Mouse (Mus musculus) myocyte (in vitro differentiated cells): ENCODE measurements at regions not wholly inside any gene's neighbourhood (a gene's known extent, or its start where the extent isn't known, plus 50 kb on each side); places are given as distances from the start of the nearest gene placed in this dataset.

Experiments used
- H3K27me3 ChIP-seq: one replicate; pipeline ENCODE4 v1.6.1; 2011; ENCODE audit not compliant: control insufficient read depth, insufficient read depth, insufficient read length
- H3K36me3 ChIP-seq: one replicate; pipeline ENCODE4 v1.6.1; 2011; ENCODE audit not compliant: control insufficient read depth, insufficient read depth
- H3K4me2 ChIP-seq: one replicate; pipeline ENCODE4 v1.6.1; 2011; ENCODE audit warnings: low read depth, control low read depth
- H3K4me3 ChIP-seq: one replicate; pipeline ENCODE4 v1.5.1; 2011; ENCODE audit warnings: mild to moderate bottlenecking, control low read depth, moderate library complexity
- H3K79me2 ChIP-seq: one replicate; pipeline ENCODE4 v1.6.1; 2011; ENCODE audit not compliant: control insufficient read depth, insufficient read depth
- H3ac ChIP-seq: one replicate; pipeline ENCODE4 v1.6.1; 2011; ENCODE audit not compliant: control insufficient read depth, insufficient read length
- CEBPB ChIP-seq: IDR thresholded peaks from 2 replicates; pipeline ENCODE4 v1.6.1; 2011; ENCODE audit warnings: mild to moderate bottlenecking, moderate library complexity; ENCODE audit not compliant: poor library complexity, insufficient read depth, severe bottlenecking
- E2F4 ChIP-seq: IDR thresholded peaks from one replicate; pipeline ENCODE4 v1.6.1; 2011; ENCODE audit warnings: mild to moderate bottlenecking, control low read depth, moderate library complexity; ENCODE audit not compliant: insufficient read depth
- MAX ChIP-seq: IDR thresholded peaks from one replicate; pipeline ENCODE4 v1.6.1; 2011; ENCODE audit warnings: low read depth, mild to moderate bottlenecking, control low read depth
- MYOD1 ChIP-seq, 3 experiments: IDR thresholded peaks; one replicate each; pipeline ENCODE4 v1.6.1; 2011; ENCODE audit warnings: control low read depth in 2 of 3, low read depth in 2 of 3, mild to moderate bottlenecking in 2 of 3, moderate library complexity in 1 of 3; ENCODE audit not compliant: insufficient read length in 2 of 3, control insufficient read depth in 1 of 3
- MYOG ChIP-seq, 3 experiments: IDR thresholded peaks; one replicate each; pipeline ENCODE4 v1.6.1; 2011; ENCODE audit warnings: control low read depth in 2 of 3, low read depth in 2 of 3, mild to moderate bottlenecking in 2 of 3; ENCODE audit not compliant: insufficient read length in 2 of 3, control insufficient read depth in 1 of 3, insufficient read depth in 1 of 3
- POLR2A ChIP-seq: IDR thresholded peaks from one replicate; pipeline ENCODE4 v1.6.1; 2011; ENCODE audit warnings: low read depth, mild to moderate bottlenecking, control low read depth, moderate library complexity; ENCODE audit not compliant: insufficient read length
- POLR2AphosphoS2 ChIP-seq: IDR thresholded peaks from one replicate; pipeline ENCODE4 v1.6.1; 2011; ENCODE audit warnings: low read depth, control low read depth; ENCODE audit not compliant: insufficient read length
- REST ChIP-seq: IDR thresholded peaks from one replicate; pipeline ENCODE4 v1.6.1; 2011; ENCODE audit warnings: mild to moderate bottlenecking, control low read depth, moderate library complexity; ENCODE audit not compliant: insufficient read depth, insufficient read length
- SRF ChIP-seq: IDR thresholded peaks from one replicate; pipeline ENCODE4 v1.6.1; 2011; ENCODE audit warnings: low read depth; ENCODE audit not compliant: control insufficient read depth, insufficient read length
- TCF12 ChIP-seq: IDR thresholded peaks from one replicate; pipeline ENCODE4 v1.6.1; 2011; ENCODE audit warnings: mild to moderate bottlenecking, control low read depth; ENCODE audit not compliant: poor library complexity, insufficient read depth, severe bottlenecking
- TCF3 ChIP-seq: IDR thresholded peaks from one replicate; pipeline ENCODE4 v1.6.1; 2011; ENCODE audit warnings: low read depth, control low read depth; ENCODE audit not compliant: insufficient read length
- USF1 ChIP-seq: IDR thresholded peaks from one replicate; pipeline ENCODE4 v1.6.1; 2011; ENCODE audit warnings: low read depth, mild to moderate bottlenecking, control low read depth, moderate library complexity

DNA sequence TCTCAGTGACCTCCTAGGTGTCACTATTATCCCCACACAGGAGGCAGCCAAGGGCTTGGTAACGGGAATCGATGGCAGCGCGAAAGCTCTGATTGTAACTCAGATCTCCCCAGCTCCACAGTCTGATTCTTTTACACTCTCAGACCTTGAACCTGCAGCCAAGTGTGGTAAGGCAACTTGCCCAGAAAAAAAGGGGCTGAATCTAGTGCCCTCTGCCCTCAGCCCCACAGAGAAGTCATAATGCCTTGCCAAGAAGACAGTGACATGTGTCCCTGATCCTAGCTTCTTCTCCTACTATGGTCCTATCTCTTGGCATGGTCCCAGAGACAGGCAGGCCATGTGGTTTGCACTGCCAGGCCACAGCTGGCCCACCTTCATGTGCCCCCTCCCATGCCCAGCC, 68.6 kb upstream of the Pja1 start:
- Histone ChIP-seq H3K4me3 (no peak overlapping the region), H3K36me3 (no peaks in the 10 kb centered on the region)

GRCm38 (mm10) chrX:99537814-99538213, 66.7 kb upstream of the Pja1 start:
- Histone ChIP-seq H3K4me3 (no peak overlapping the region), H3K4me2 (no peak overlapping the region), H3K79me2 (no peaks in the 10 kb centered on the region), H3K27me3 (no peaks in the 10 kb centered on the region), H3ac (no peak overlapping the region), H3K36me3 (no peaks in the 10 kb centered on the region)
- TF ChIP-seq SRF, result no peak
- TF ChIP-seq MYOD1 (IDR thresholded peaks at IDR 0.05; ENCODE audit: control insufficient read depth in 1 of 3, insufficient read length in 2 of 3, low read depth in 2 of 3), result no peak
- TF ChIP-seq MYOG (IDR thresholded peaks at IDR 0.05; ENCODE audit: control insufficient read depth in 1 of 3, insufficient read depth in 1 of 3, insufficient read length in 2 of 3, low read depth in 2 of 3), result no peak
- TF ChIP-seq REST, result no peak
- TF ChIP-seq MAX, result no peak
- no peak for TF ChIP-seq POLR2A
- no peak for TF ChIP-seq CEBPB
- no peak for TF ChIP-seq E2F4
- no peak for TF ChIP-seq TCF12
- no peak for TF ChIP-seq USF1
- TF ChIP-seq TCF3, result no peak

More for the DNA sequence above, 68.6 kb upstream of the Pja1 start:
- H3K27me3 ChIP-seq, result no peaks in the 10 kb centered on the region
- TF ChIP-seq MYOG (IDR thresholded peaks at IDR 0.05; ENCODE audit: control insufficient read depth in 1 of 3, insufficient read depth in 1 of 3, insufficient read length in 2 of 3, low read depth in 2 of 3), result no peak
- TF ChIP-seq TCF3, result no peak
- TF ChIP-seq E2F4, result no peak
- TF ChIP-seq USF1, result no peak
- TF ChIP-seq REST, result no peak
- TF ChIP-seq POLR2A, result no peak
- no peak for TF ChIP-seq CEBPB
- TF ChIP-seq SRF, result no peak
- TF ChIP-seq MAX, result no peak
- TF ChIP-seq TCF12, result no peak
- no peaks in the 10 kb centered on the region for H3K79me2 ChIP-seq
- no peak overlapping the region for H3K4me2 ChIP-seq
- H3ac ChIP-seq, result no peak overlapping the region

DNA sequence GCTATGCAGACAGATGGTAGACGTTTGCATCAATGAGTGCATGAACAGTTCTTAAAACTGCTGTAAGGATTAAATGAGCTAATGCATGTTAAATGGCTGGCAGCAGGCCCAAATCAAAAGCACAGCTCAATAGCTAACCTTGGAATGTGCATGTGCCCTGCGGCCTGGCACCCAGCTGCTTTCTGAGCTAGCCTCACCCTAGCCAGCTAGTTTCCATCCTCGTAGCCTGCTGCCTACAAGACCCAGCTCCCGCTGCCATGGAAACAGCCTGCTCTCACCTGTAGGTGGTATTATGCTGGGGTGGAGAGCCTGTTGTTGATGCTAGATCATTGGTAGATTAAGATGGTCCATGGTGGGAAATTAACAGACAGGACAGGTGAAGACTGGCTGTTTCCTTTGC, 63.8 kb upstream of the Pja1 start:
- no peak overlapping the region for H3K4me3 ChIP-seq
- no peaks in the 10 kb centered on the region for H3K79me2 ChIP-seq
- no peak overlapping the region for H3ac ChIP-seq
- no peaks in the 10 kb centered on the region for H3K27me3 ChIP-seq
- no peak overlapping the region for H3K4me2 ChIP-seq
- H3K36me3 ChIP-seq, result no peaks in the 10 kb centered on the region
- TF ChIP-seq MYOD1 (IDR thresholded peaks at IDR 0.05; ENCODE audit: control insufficient read depth in 1 of 3, insufficient read length in 2 of 3, low read depth in 2 of 3) (no peak), MYOG (IDR thresholded peaks at IDR 0.05; ENCODE audit: control insufficient read depth in 1 of 3, insufficient read depth in 1 of 3, insufficient read length in 2 of 3, low read depth in 2 of 3) (no peak), E2F4 (no peak), POLR2A (no peak), MAX (no peak), POLR2AphosphoS2 (no peak), TCF3 (no peak), USF1 (no peak)

GRCm38 (mm10) chrX:99531154-99531553, 60.1 kb upstream of the Pja1 start:
- Histone ChIP-seq H3K4me3 (no peak overlapping the region), H3K4me2 (peak overlapping the region; percentile 45), H3K79me2 (no peaks in the 10 kb centered on the region), H3ac (no peak overlapping the region), H3K36me3 (no peaks in the 10 kb centered on the region), H3K27me3 (no peaks in the 10 kb centered on the region)
- TF ChIP-seq E2F4 (no peak), MYOD1 (IDR thresholded peaks at IDR 0.05; ENCODE audit: control insufficient read depth in 1 of 3, insufficient read length in 2 of 3, low read depth in 2 of 3) (no peak), MAX (no peak), TCF3 (no peak), REST (no peak), USF1 (no peak), MYOG (IDR thresholded peaks at IDR 0.05; ENCODE audit: control insufficient read depth in 1 of 3, insufficient read depth in 1 of 3, insufficient read length in 2 of 3, low read depth in 2 of 3) (no peak), POLR2A (no peak), CEBPB (no peak), TCF12 (no peak), SRF (no peak), POLR2AphosphoS2 (no peak)

- H3K36me3 ChIP-seq, result no peaks in the 10 kb centered on the region
- H3K4me2 ChIP-seq, result peak overlapping the region; percentile 45
- no peak overlapping the region for H3K4me3 ChIP-seq
- H3K79me2 ChIP-seq, result no peaks in the 10 kb centered on the region
- TF ChIP-seq USF1, result no peak
- no peak for TF ChIP-seq E2F4
- TF ChIP-seq MYOG (IDR thresholded peaks at IDR 0.05; ENCODE audit: control insufficient read depth in 1 of 3, insufficient read depth in 1 of 3, insufficient read length in 2 of 3, low read depth in 2 of 3), result no peak
- TF ChIP-seq MAX, result no peak
- no peak overlapping the region for H3ac ChIP-seq
- no peaks in the 10 kb centered on the region for H3K27me3 ChIP-seq
Observed at GRCm38 (mm10) chrX:99530511-99530910, 59.4 kb upstream of the Pja1 start.
